12 mouse cellular contexts compared by ENCODE assay signal in the genomic region with DNA sequence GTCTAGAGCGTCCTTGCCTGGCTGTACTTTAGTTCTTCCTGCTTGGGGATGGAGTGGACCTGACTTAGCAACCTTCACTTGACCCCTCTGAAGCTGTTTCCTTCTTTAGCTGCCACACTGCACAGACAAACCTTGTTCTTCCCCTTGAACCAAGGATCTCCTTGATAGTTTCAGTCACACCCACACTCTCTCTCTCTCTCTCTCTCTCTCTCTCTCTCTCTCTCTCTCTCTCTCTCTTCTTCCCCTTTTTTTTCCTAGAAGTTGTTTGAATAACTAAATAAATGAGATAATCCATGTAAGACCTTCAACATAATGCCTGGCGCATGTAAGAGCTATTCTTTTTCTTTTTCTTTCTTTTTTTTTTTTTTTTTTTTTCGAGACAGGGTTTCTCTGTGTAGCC. TPM values are rescaled to one million over a fixed set of nuclear protein-coding genes. Genes with fewer than 3 reads are reported as not detected.
DNase-seq lines count a peak whose midpoint lies in the region; ATAC-seq and TF ChIP-seq lines count a peak whose summit lies in the region.
"Had no signal": no experiment of that assay in that cellular context is flagged by ENCODE, and none has a peak within 500 bp of the region (broad histone marks: within the 10 kb centered on the region; RNA-seq: fewer than 3 reads in every experiment).

No protein-coding gene starts in this region.

- no peak overlapping the region for H3K9ac ChIP-seq in forebrain, postnatal 0 days
- H3K9ac ChIP-seq in forebrain, embryonic 13.5 days, result no peak overlapping the region
- no peak overlapping the region for H3K9ac ChIP-seq in midbrain, embryonic 15.5 days
- H3K9ac ChIP-seq in intestine, embryonic 15.5 days, result no peak overlapping the region

- no peak for TF ChIP-seq CTCF in forebrain, postnatal 0 days (IDR thresholded peaks at IDR 0.05; ENCODE audit: low read depth)
- no peak for TF ChIP-seq CTCF in bone marrow macrophage, adult 2 months (IDR thresholded peaks at IDR 0.05; ENCODE audit: low read depth, low read length)

- 74% methylated on average over 3 of the region's 3 CpGs for WGBS in forebrain, postnatal 0 days
- 86% methylated on average over 2 of the region's 3 CpGs for WGBS in forebrain, embryonic 13.5 days
- WGBS in midbrain, embryonic 15.5 days, result 77% methylated on average over 3 of the region's 3 CpGs
- WGBS in intestine, embryonic 15.5 days, result 83% methylated on average over 2 of the region's 3 CpGs

- no peaks in the 10 kb centered on the region for H3K27me3 ChIP-seq in forebrain, postnatal 0 days (ENCODE audit: insufficient read depth, low read length)
- H3K27me3 ChIP-seq in forebrain, embryonic 13.5 days, result no peaks in the 10 kb centered on the region
- H3K27me3 ChIP-seq in megakaryocyte, embryonic 14.5 days (replicated peaks), result no peaks in the 10 kb centered on the region
- no peaks in the 10 kb centered on the region for H3K27me3 ChIP-seq in midbrain, embryonic 15.5 days (replicated peaks)
- no peaks in the 10 kb centered on the region for H3K27me3 ChIP-seq in intestine, embryonic 15.5 days (replicated peaks)
- H3K27me3 ChIP-seq: limb, embryonic 13.5 days had no signal

- H3K4me2 ChIP-seq in forebrain, postnatal 0 days (ENCODE audit: low read depth), result no peak overlapping the region
- H3K4me2 ChIP-seq in forebrain, embryonic 13.5 days, result no peak overlapping the region
- H3K4me2 ChIP-seq in midbrain, embryonic 15.5 days, result no peak overlapping the region
- no peak overlapping the region for H3K4me2 ChIP-seq in intestine, embryonic 15.5 days (replicated peaks)

- no peaks in the 10 kb centered on the region for H3K9me3 ChIP-seq in forebrain, postnatal 0 days (ENCODE audit: low read length)
- H3K9me3 ChIP-seq in forebrain, embryonic 13.5 days (replicated peaks), result no peaks in the 10 kb centered on the region
- H3K9me3 ChIP-seq in megakaryocyte, embryonic 14.5 days, result peaks cover 4% of the 10 kb centered on the region; the same call in 1 of the 2 replicates
- no peaks in the 10 kb centered on the region for H3K9me3 ChIP-seq in midbrain, embryonic 15.5 days
- H3K9me3 ChIP-seq in intestine, embryonic 15.5 days, result no peaks in the 10 kb centered on the region
- H3K9me3 ChIP-seq: limb, embryonic 13.5 days had no signal

- TF ChIP-seq POLR2A in bone marrow macrophage, adult 2 months (IDR thresholded peaks at IDR 0.05; ENCODE audit: borderline replicate concordance, low read depth, low read length), result no peak

- H3K27ac ChIP-seq in forebrain, postnatal 0 days (ENCODE audit: low read depth, low read length), result peak overlapping the region; percentile 97; the same call in 1 of the 2 replicates
- H3K27ac ChIP-seq in forebrain, embryonic 13.5 days, result no peak overlapping the region
- peak overlapping the region; percentile 94; the same call in 1 of the 2 replicates for H3K27ac ChIP-seq in bone marrow macrophage, adult 2 months (ENCODE audit: insufficient read depth, low read depth, low read length)
- H3K27ac ChIP-seq in midbrain, embryonic 15.5 days, result peak overlapping the region; percentile 99; the same call in 1 of the 2 replicates
- no peak overlapping the region for H3K27ac ChIP-seq in intestine, embryonic 15.5 days

- no peak for DNase-seq in forebrain, postnatal 0 days
- DNase-seq in kidney, adult 8-10 months, result no peak
- DNase-seq: cerebellum, adult 18-20 months; lung, postnatal 14 days; thymus, adult 18-20 months had no signal

- H3K4me3 ChIP-seq in forebrain, postnatal 0 days (ENCODE audit: low read depth, low read length), result no peak overlapping the region
- H3K4me3 ChIP-seq in forebrain, embryonic 13.5 days, result no peak overlapping the region
- peak overlapping the region; percentile 99 for H3K4me3 ChIP-seq in megakaryocyte, embryonic 14.5 days (replicated peaks)
- no peak overlapping the region for H3K4me3 ChIP-seq in bone marrow macrophage, adult 2 months (ENCODE audit: insufficient read depth, low read length)
- H3K4me3 ChIP-seq in midbrain, embryonic 15.5 days, result 0 out of 2 replicates have a peak overlapping the region, but pooled peaks have one; percentile 87
- no peak overlapping the region for H3K4me3 ChIP-seq in intestine, embryonic 15.5 days (replicated peaks)

- no peaks in the 10 kb centered on the region for H3K36me3 ChIP-seq in forebrain, postnatal 0 days (ENCODE audit: insufficient read depth)
- H3K36me3 ChIP-seq in forebrain, embryonic 13.5 days (ENCODE audit: poor library complexity, severe bottlenecking), result no peaks in the 10 kb centered on the region
- H3K36me3 ChIP-seq in megakaryocyte, embryonic 14.5 days (replicated peaks; ENCODE audit: low read length), result no peaks in the 10 kb centered on the region
- H3K36me3 ChIP-seq in midbrain, embryonic 15.5 days (replicated peaks), result no peaks in the 10 kb centered on the region
- no peaks in the 10 kb centered on the region for H3K36me3 ChIP-seq in intestine, embryonic 15.5 days
- H3K36me3 ChIP-seq: limb, embryonic 13.5 days had no signal

- no peak for ATAC-seq in forebrain, postnatal 0 days
- ATAC-seq in forebrain, embryonic 13.5 days, result no peak
- ATAC-seq in megakaryocyte, adult 5-6 weeks (ENCODE audit: poor library complexity, severe bottlenecking), result no peak
- ATAC-seq in midbrain, embryonic 15.5 days (replicated peaks), result no peak
- no peak for ATAC-seq in intestine, embryonic 15.5 days

- peaks cover 24% of the 10 kb centered on the region for H3K4me1 ChIP-seq in forebrain, postnatal 0 days (ENCODE audit: insufficient read depth)
- peaks cover 30% of the 10 kb centered on the region for H3K4me1 ChIP-seq in forebrain, embryonic 13.5 days
- peaks cover 50% of the 10 kb centered on the region for H3K4me1 ChIP-seq in megakaryocyte, embryonic 14.5 days
- peaks cover 43% of the 10 kb centered on the region for H3K4me1 ChIP-seq in bone marrow macrophage, adult 2 months (ENCODE audit: control insufficient read depth, insufficient read depth, low read length)
- H3K4me1 ChIP-seq in midbrain, embryonic 15.5 days, result peaks cover 31% of the 10 kb centered on the region
- H3K4me1 ChIP-seq in intestine, embryonic 15.5 days (replicated peaks), result peaks cover 20% of the 10 kb centered on the region

RNA-seq across cellular contexts. Expression of gene Rmnd5a, which starts 1.7 kb away (rescaled TPM):
- total RNA-seq in forebrain, postnatal 0 days (2014; rRNA removed), result 45.6 and 55.6 TPM in 2 replicates
- 5.3 and 6.4 TPM in 2 replicates for polyA plus RNA-seq in forebrain, postnatal 0 days (2015; fragmentation: Nextera tagmentation; extraction: Ambion mirVana)
- 6.8 and 9.0 TPM in 2 replicates for polyA plus RNA-seq in forebrain, embryonic 13.5 days (2015; fragmentation: Nextera tagmentation; extraction: Ambion mirVana)
- 1.7 and 2.0 TPM in 2 replicates for polyA plus RNA-seq in megakaryocyte, embryonic 14.5 days (2012; ENCODE audit: insufficient read depth, low replicate concordance)
- total RNA-seq in megakaryocyte, adult 5-6 weeks (2015), result 40.7 and 40.9 TPM in 2 replicates
- total RNA-seq in megakaryocyte, adult 5-6 weeks (2017), result 49.8 and 52.5 TPM in 2 replicates
- 52.9 and 59.1 TPM in 2 replicates for polyA plus RNA-seq in bone marrow macrophage, adult 2 months (2012; ENCODE audit: insufficient read depth, insufficient read length, missing spikeins)
- 9.3 and 10.9 TPM in 2 replicates for polyA plus RNA-seq in midbrain, embryonic 15.5 days (2015; fragmentation: Nextera tagmentation; extraction: Ambion mirVana)
- 13.9 and 16.0 TPM in 2 replicates for polyA plus RNA-seq in intestine, embryonic 15.5 days (2015; fragmentation: Nextera tagmentation; extraction: Ambion mirVana)

RNA-seq across cellular contexts. Expression of gene Rnf103, which starts 51.6 kb away (rescaled TPM):
- total RNA-seq in forebrain, postnatal 0 days (2014; rRNA removed), result 34.5 and 41.0 TPM in 2 replicates
- polyA plus RNA-seq in forebrain, postnatal 0 days (2015; fragmentation: Nextera tagmentation; extraction: Ambion mirVana), result 15.6 and 21.3 TPM in 2 replicates
- polyA plus RNA-seq in forebrain, embryonic 13.5 days (2015; fragmentation: Nextera tagmentation; extraction: Ambion mirVana), result 16.9 and 18.8 TPM in 2 replicates
- 7.3 and 27.6 TPM in 2 replicates for polyA plus RNA-seq in megakaryocyte, embryonic 14.5 days (2012; ENCODE audit: insufficient read depth, low replicate concordance)
- total RNA-seq in megakaryocyte, adult 5-6 weeks (2015), result 14.6 and 17.5 TPM in 2 replicates
- 16.4 and 18.5 TPM in 2 replicates for total RNA-seq in megakaryocyte, adult 5-6 weeks (2017)
- polyA plus RNA-seq in bone marrow macrophage, adult 2 months (2012; ENCODE audit: insufficient read depth, insufficient read length, missing spikeins), result 27.2 and 29.2 TPM in 2 replicates
- 24.9 and 26.0 TPM in 2 replicates for polyA plus RNA-seq in midbrain, embryonic 15.5 days (2015; fragmentation: Nextera tagmentation; extraction: Ambion mirVana)
- 27.9 and 29.9 TPM in 2 replicates for polyA plus RNA-seq in intestine, embryonic 15.5 days (2015; fragmentation: Nextera tagmentation; extraction: Ambion mirVana)

Comparison
In these comparisons a context has a peak if more than half of its experiments do, and no peak if none do; other contexts are left out.
1. H3K27ac ChIP-seq: peak in forebrain, postnatal 0 days (single experiment), bone marrow macrophage, adult 2 months (single experiment) and midbrain, embryonic 15.5 days (single experiment); none in forebrain, embryonic 13.5 days (single experiment) and intestine, embryonic 15.5 days (single experiment).
2. H3K4me3 ChIP-seq: peak in megakaryocyte, embryonic 14.5 days (single experiment) and midbrain, embryonic 15.5 days (single experiment); none in forebrain, postnatal 0 days (single experiment), forebrain, embryonic 13.5 days (single experiment), bone marrow macrophage, adult 2 months (single experiment) and intestine, embryonic 15.5 days (single experiment).